Comparison of ENCODE assay signal across 18 mouse cellular contexts in genomic region chr8:87803437-87803836, GRCm38 (mm10).
A peak's percentile ranks its signal among the peaks of the same experiment; 100 is the strongest.
DNase-seq lines count a peak whose midpoint lies in the region; ATAC-seq and TF ChIP-seq lines count a peak whose summit lies in the region.
"Had no signal": no experiment of that assay in that cellular context is flagged by ENCODE, and none has a peak within 500 bp of the region (broad histone marks: within the 10 kb centered on the region; RNA-seq: fewer than 3 reads in every experiment).

No protein-coding gene starts in this region.

- no peak overlapping the region for H3K4me3 ChIP-seq in heart, embryonic 10.5 days
- no peak overlapping the region for H3K4me3 ChIP-seq in midbrain, embryonic 12.5 days
- H3K4me3 ChIP-seq in midbrain, postnatal 0 days (ENCODE audit: low read depth, low read length), result no peak overlapping the region
- no peak overlapping the region for H3K4me3 ChIP-seq in hindbrain, embryonic 16.5 days (ENCODE audit: low read length)
- no peak overlapping the region for H3K4me3 ChIP-seq in stomach, embryonic 16.5 days (replicated peaks; ENCODE audit: low read length)
- H3K4me3 ChIP-seq: kidney, embryonic 15.5 days; left cerebral cortex, adult 2 months had no signal

- H3K4me2 ChIP-seq in midbrain, embryonic 12.5 days (replicated peaks), result no peak overlapping the region
- no peak overlapping the region for H3K4me2 ChIP-seq in midbrain, postnatal 0 days (ENCODE audit: low read depth, low read length, poor library complexity, severe bottlenecking)
- H3K4me2 ChIP-seq in hindbrain, embryonic 16.5 days (ENCODE audit: low read length), result no peak overlapping the region
- peak overlapping the region; percentile 25 for H3K4me2 ChIP-seq in stomach, embryonic 16.5 days (ENCODE audit: low read depth, low read length)

- TF ChIP-seq CTCF in midbrain, postnatal 0 days (IDR thresholded peaks at IDR 0.05), result no peak

- H3K36me3 ChIP-seq in heart, embryonic 10.5 days, result no peaks in the 10 kb centered on the region
- no peaks in the 10 kb centered on the region for H3K36me3 ChIP-seq in midbrain, embryonic 12.5 days
- H3K36me3 ChIP-seq in midbrain, postnatal 0 days (ENCODE audit: insufficient read depth, low read length), result no peaks in the 10 kb centered on the region
- H3K36me3 ChIP-seq in hindbrain, embryonic 16.5 days (ENCODE audit: control insufficient read depth, insufficient read depth, low read length), result no peaks in the 10 kb centered on the region
- H3K36me3 ChIP-seq in stomach, embryonic 16.5 days (ENCODE audit: control insufficient read depth, insufficient read depth, low read length), result no peaks in the 10 kb centered on the region
- H3K36me3 ChIP-seq: G1E; kidney, embryonic 15.5 days had no signal

- intact Hi-C loops in heart, postnatal 14 days (cut with DNase I), result no loop called here

- peak overlapping the region; percentile 43; the same call in 1 of the 2 replicates for H3K27ac ChIP-seq in heart, embryonic 10.5 days
- peak overlapping the region; percentile 30; the same call in 1 of the 2 replicates for H3K27ac ChIP-seq in midbrain, embryonic 12.5 days (replicated peaks)
- no peak overlapping the region for H3K27ac ChIP-seq in midbrain, postnatal 0 days (ENCODE audit: low read depth, low read length)
- H3K27ac ChIP-seq in hindbrain, embryonic 16.5 days (ENCODE audit: low read depth, low read length), result no peak overlapping the region
- H3K27ac ChIP-seq in stomach, embryonic 16.5 days (ENCODE audit: low read length), result no peak overlapping the region
- H3K27ac ChIP-seq: left cerebral cortex, adult 2 months had no signal

- no peaks in the 10 kb centered on the region for H3K9me3 ChIP-seq in heart, embryonic 10.5 days
- H3K9me3 ChIP-seq in midbrain, embryonic 12.5 days, result no peaks in the 10 kb centered on the region
- H3K9me3 ChIP-seq in midbrain, postnatal 0 days (ENCODE audit: low read length), result no peaks in the 10 kb centered on the region
- H3K9me3 ChIP-seq in hindbrain, embryonic 16.5 days (ENCODE audit: control insufficient read depth, low read length), result no peaks in the 10 kb centered on the region
- no peaks in the 10 kb centered on the region for H3K9me3 ChIP-seq in stomach, embryonic 16.5 days (replicated peaks; ENCODE audit: control insufficient read depth, low read length)
- H3K9me3 ChIP-seq: kidney, embryonic 15.5 days; megakaryocyte, embryonic 14.5 days had no signal

- ATAC-seq in midbrain, embryonic 12.5 days (ENCODE audit: low FRiP score, low read depth), result no peak
- ATAC-seq in midbrain, postnatal 0 days (ENCODE audit: low FRiP score), result no peak
- ATAC-seq in hindbrain, embryonic 16.5 days, result no peak
- no peak for ATAC-seq in stomach, embryonic 16.5 days (ENCODE audit: insufficient read depth, low FRiP score)
- ATAC-seq: CD4-positive, CD25-positive, alpha-beta regulatory T cell, adult 4 months; liver, postnatal 0 days had no signal

- peaks cover 6% of the 10 kb centered on the region; the same call in 1 of the 2 replicates for H3K27me3 ChIP-seq in heart, embryonic 10.5 days (ENCODE audit: insufficient read depth, poor library complexity, severe bottlenecking)
- no peaks in the 10 kb centered on the region for H3K27me3 ChIP-seq in midbrain, embryonic 12.5 days
- H3K27me3 ChIP-seq in midbrain, postnatal 0 days (ENCODE audit: insufficient read depth, low read length), result no peaks in the 10 kb centered on the region
- no peaks in the 10 kb centered on the region for H3K27me3 ChIP-seq in hindbrain, embryonic 16.5 days (replicated peaks; ENCODE audit: control insufficient read depth, insufficient read depth, low read length)
- no peaks in the 10 kb centered on the region for H3K27me3 ChIP-seq in stomach, embryonic 16.5 days (ENCODE audit: control insufficient read depth, insufficient read depth, low read length)
- H3K27me3 ChIP-seq: kidney, embryonic 15.5 days had no signal

- no peak overlapping the region for H3K9ac ChIP-seq in midbrain, embryonic 12.5 days (replicated peaks)
- H3K9ac ChIP-seq in midbrain, postnatal 0 days (replicated peaks; ENCODE audit: low read length, poor library complexity, severe bottlenecking), result no peak overlapping the region; the same call in 1 of the 2 replicates
- 0 out of 2 replicates have a peak overlapping the region, but pooled peaks have one; percentile 7 for H3K9ac ChIP-seq in hindbrain, embryonic 16.5 days (ENCODE audit: low read depth, low read length)
- H3K9ac ChIP-seq in stomach, embryonic 16.5 days (ENCODE audit: low read length), result peak overlapping the region; percentile 21; the same call in 1 of the 2 replicates
- H3K9ac ChIP-seq: kidney, embryonic 15.5 days; liver, postnatal 0 days had no signal

- 66% methylated on average over 10 of the region's 10 CpGs for WGBS in heart, embryonic 10.5 days
- WGBS in midbrain, embryonic 12.5 days, result 87% methylated on average over 10 of the region's 10 CpGs
- 82% methylated on average over 10 of the region's 10 CpGs for WGBS in midbrain, postnatal 0 days
- WGBS in hindbrain, embryonic 16.5 days, result 60% methylated on average over 10 of the region's 10 CpGs
- 63% methylated on average over 10 of the region's 10 CpGs for whole genome bisulfite sequencing in stomach, embryonic 16.5 days

- DNase-seq in heart, embryonic 10.5 days (ENCODE audit: low spot score), result no peak
- DNase-seq in heart, postnatal 14 days, result no peak
- no peak for DNase-seq in midbrain, postnatal 0 days (ENCODE audit: low spot score)
- no peak for DNase-seq in kidney, adult 9 months
- no peak for DNase-seq in thymus, postnatal 4 days
- DNase-seq: embryo, embryonic 11 days; liver; liver, postnatal 0 days; lung, postnatal 14 days; right cerebral cortex, postnatal 14 days had no signal

- H3K4me1 ChIP-seq in heart, embryonic 10.5 days, result peaks cover 35% of the 10 kb centered on the region
- peaks cover 48% of the 10 kb centered on the region for H3K4me1 ChIP-seq in midbrain, embryonic 12.5 days
- no peaks in the 10 kb centered on the region for H3K4me1 ChIP-seq in midbrain, postnatal 0 days (ENCODE audit: insufficient read depth, low read length)
- H3K4me1 ChIP-seq in hindbrain, embryonic 16.5 days (ENCODE audit: control insufficient read depth, insufficient read depth, low read depth, low read length), result peaks cover 19% of the 10 kb centered on the region
- H3K4me1 ChIP-seq in stomach, embryonic 16.5 days (ENCODE audit: control insufficient read depth, insufficient read depth, low read length), result peaks cover 16% of the 10 kb centered on the region
- H3K4me1 ChIP-seq: megakaryocyte, embryonic 14.5 days had no signal

Comparison
In these comparisons a context has a peak if more than half of its experiments do, and no peak if none do; other contexts are left out.
1. H3K27ac ChIP-seq: peak in heart, embryonic 10.5 days (single experiment) and midbrain, embryonic 12.5 days (single experiment); none in midbrain, postnatal 0 days (single experiment), hindbrain, embryonic 16.5 days (single experiment) and stomach, embryonic 16.5 days (single experiment).
2. H3K9ac ChIP-seq: peak in hindbrain, embryonic 16.5 days (single experiment) and stomach, embryonic 16.5 days (single experiment); none in midbrain, embryonic 12.5 days (single experiment) and midbrain, postnatal 0 days (single experiment).